Mouse (Mus musculus): ENCODE results near the gene Gm21981. TPM values are rescaled to one million over a fixed set of nuclear protein-coding genes. Genes with fewer than 3 reads are reported as not detected.
A peak's percentile ranks its signal among the peaks of the same experiment; 100 is the strongest.

The Gm21981 gene
- polyA plus RNA-seq, 1 experiment from 2014 or later, result 1.3 TPM

DNA sequence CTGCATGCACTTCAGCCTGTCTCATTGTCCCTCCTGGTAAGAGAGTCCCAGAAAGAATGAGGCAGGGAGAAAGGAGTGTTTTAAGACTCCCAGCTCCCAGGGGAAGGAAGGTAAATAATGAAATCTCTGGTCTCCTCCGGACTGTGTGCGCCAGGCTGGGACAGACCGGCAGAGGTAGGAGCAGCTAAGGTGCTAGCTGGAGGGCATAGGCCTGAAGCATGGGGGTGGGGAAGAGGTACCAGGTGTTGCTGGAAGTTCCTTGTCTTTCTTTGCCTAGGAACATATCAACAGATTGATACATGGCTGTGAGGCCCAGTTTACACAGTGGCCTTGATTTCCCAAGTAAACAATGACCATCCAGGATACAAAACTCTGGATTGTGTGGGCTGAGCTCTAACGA lies 14.7 kb upstream of the Gm21981 start:
- no peak overlapping the region for H3K27ac ChIP-seq (ENCODE audit: low read depth, low read length)
- peaks cover 6% of the 10 kb centered on the region for H3K4me1 ChIP-seq (ENCODE audit: control insufficient read depth, insufficient read depth, low read length)
- no peak overlapping the region for H3K4me3 ChIP-seq (ENCODE audit: low read depth, low read length)
- H3K27me3 ChIP-seq (ENCODE audit: control insufficient read depth, insufficient read depth, low read length), result peaks cover 2% of the 10 kb centered on the region; the same call in 1 of the 2 replicates
- H3K9me3 ChIP-seq (replicated peaks; ENCODE audit: control insufficient read depth, low read length), result no peaks in the 10 kb centered on the region
- 63% methylated on average over 4 of the region's 4 CpGs for WGBS (ENCODE audit: insufficient replicate concordance)
- no peaks in the 10 kb centered on the region for H3K36me3 ChIP-seq (ENCODE audit: control insufficient read depth, insufficient read depth, low read length)
- no peak overlapping the region for H3K9ac ChIP-seq (ENCODE audit: low read depth, low read length)
- no peak overlapping the region for H3K4me2 ChIP-seq
- ATAC-seq (replicated peaks; ENCODE audit: insufficient number of reproducible peaks, low FRiP score, low TSS enrichment), result no peak

DNA sequence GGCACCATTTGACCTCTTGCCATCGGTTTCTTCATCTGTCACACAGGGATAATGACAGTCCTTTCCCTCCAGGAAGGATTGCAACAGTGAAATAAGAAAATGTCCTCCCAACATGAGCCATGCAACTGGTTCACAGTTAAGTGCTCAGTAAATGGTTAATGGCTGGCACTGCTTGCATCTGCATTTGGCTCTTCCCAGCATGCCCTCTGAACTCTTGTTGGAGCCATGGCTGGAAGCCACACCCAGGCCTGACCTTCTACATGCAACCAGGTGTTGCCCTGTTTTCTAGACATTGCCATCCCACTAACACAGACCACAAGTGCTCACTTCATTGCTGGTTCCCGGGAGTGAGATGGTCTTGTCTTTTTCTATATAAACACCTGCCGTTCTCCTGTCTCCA lies 13.7 kb upstream of the Gm21981 start:
- 79% methylated on average over 3 of the region's 3 CpGs for WGBS (ENCODE audit: insufficient replicate concordance)
- no peak overlapping the region for H3K4me3 ChIP-seq (ENCODE audit: low read depth, low read length)
- no peak overlapping the region for H3K9ac ChIP-seq (ENCODE audit: low read depth, low read length)
- peaks cover 6% of the 10 kb centered on the region for H3K4me1 ChIP-seq (ENCODE audit: control insufficient read depth, insufficient read depth, low read length)
- no peaks in the 10 kb centered on the region for H3K9me3 ChIP-seq (replicated peaks; ENCODE audit: control insufficient read depth, low read length)
- no peak for ATAC-seq (replicated peaks; ENCODE audit: insufficient number of reproducible peaks, low FRiP score, low TSS enrichment)
- H3K4me2 ChIP-seq, result no peak overlapping the region
- H3K27me3 ChIP-seq (ENCODE audit: control insufficient read depth, insufficient read depth, low read length), result peaks cover 8% of the 10 kb centered on the region
- no peak overlapping the region for H3K27ac ChIP-seq (ENCODE audit: low read depth, low read length)
- H3K36me3 ChIP-seq (ENCODE audit: control insufficient read depth, insufficient read depth, low read length), result no peaks in the 10 kb centered on the region

DNA sequence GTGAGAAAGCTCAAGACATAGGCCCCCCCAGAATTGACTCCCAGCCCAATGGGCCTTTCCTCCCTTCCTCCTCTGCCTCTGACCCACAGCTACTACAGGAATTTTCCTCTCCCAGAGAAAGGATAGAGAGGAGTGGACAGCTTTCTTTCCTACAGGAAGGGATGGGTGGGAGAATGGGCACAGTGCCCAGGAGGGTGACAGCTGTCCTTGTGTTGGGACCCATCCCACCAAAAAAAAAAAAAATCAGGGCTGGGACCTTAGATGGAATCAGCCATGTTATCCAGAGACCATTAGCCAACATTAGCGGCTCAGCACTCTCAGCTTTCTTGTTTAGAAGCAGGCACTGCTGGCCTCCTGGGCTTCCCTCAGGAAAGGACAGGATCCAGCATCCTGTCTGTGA lies 11.9 kb upstream of the Gm21981 start:
- Histone ChIP-seq H3K27me3 (ENCODE audit: control insufficient read depth, insufficient read depth, low read length) (peaks cover 19% of the 10 kb centered on the region), H3K36me3 (ENCODE audit: control insufficient read depth, insufficient read depth, low read length) (no peaks in the 10 kb centered on the region), H3K9ac (ENCODE audit: low read depth, low read length) (no peak overlapping the region), H3K4me2 (no peak overlapping the region), H3K4me3 (ENCODE audit: low read depth, low read length) (no peak overlapping the region), H3K9me3 (replicated peaks; ENCODE audit: control insufficient read depth, low read length) (no peaks in the 10 kb centered on the region), H3K4me1 (ENCODE audit: control insufficient read depth, insufficient read depth, low read length) (peaks cover 8% of the 10 kb centered on the region), H3K27ac (ENCODE audit: low read depth, low read length) (no peak overlapping the region)
- no peak for ATAC-seq (replicated peaks; ENCODE audit: insufficient number of reproducible peaks, low FRiP score, low TSS enrichment)
- WGBS (ENCODE audit: insufficient replicate concordance), result 44% methylated on average over 1 of the region's 1 CpGs

DNA sequence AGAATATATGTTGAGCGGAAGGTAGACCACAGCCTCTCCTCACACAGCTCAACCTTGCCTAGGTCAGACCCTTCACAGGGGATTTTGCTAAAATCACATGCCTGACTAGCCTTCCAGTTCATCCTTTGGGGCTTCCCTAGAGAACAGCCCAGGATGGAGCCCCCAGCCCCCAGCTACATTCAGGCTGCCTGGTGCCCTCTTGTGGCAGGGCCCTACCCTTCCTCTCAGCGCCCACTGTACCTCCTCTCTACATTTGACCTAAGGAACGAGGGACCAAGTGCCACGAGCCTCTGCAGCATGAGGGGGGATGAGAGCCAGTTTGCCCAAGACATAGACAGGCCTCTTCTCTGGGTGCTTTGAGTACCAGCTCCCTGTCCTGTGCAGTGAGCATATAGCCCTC lies 10.4 kb upstream of the Gm21981 start:
- H3K27me3 ChIP-seq (ENCODE audit: control insufficient read depth, insufficient read depth, low read length), result peaks cover 19% of the 10 kb centered on the region
- H3K4me1 ChIP-seq (ENCODE audit: control insufficient read depth, insufficient read depth, low read length), result peaks cover 8% of the 10 kb centered on the region
- H3K9me3 ChIP-seq (replicated peaks; ENCODE audit: control insufficient read depth, low read length), result no peaks in the 10 kb centered on the region
- no peaks in the 10 kb centered on the region for H3K36me3 ChIP-seq (ENCODE audit: control insufficient read depth, insufficient read depth, low read length)
- ATAC-seq (replicated peaks; ENCODE audit: insufficient number of reproducible peaks, low FRiP score, low TSS enrichment), result no peak
- no peak overlapping the region; the same call in 1 of the 2 replicates for H3K9ac ChIP-seq (ENCODE audit: low read depth, low read length)
- no peak overlapping the region for H3K4me3 ChIP-seq (ENCODE audit: low read depth, low read length)
- WGBS (ENCODE audit: insufficient replicate concordance), result 81% methylated on average over 4 of the region's 4 CpGs
- no peak overlapping the region for H3K4me2 ChIP-seq
- no peak overlapping the region for H3K27ac ChIP-seq (ENCODE audit: low read depth, low read length)

DNA sequence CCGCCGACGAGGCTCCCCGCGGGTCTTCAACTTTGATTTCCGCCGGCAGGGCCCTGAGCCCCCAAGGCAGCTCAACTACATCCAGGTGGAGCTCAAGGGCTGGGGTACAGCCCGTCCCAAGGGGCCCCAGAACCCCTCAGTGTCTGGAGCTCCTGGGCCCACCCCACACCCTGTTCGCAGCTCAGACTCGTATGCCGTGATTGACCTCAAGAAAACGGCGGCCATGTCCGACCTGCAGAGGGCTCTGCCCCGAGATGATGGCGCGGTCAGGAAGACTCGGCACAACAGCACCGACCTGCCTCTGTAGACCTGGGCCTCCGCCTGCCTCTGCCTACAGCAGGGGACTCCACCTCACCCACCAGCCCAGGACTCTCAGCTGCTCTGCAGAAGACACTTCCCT lies 9.3 kb upstream of the Gm21981 start:
- Histone ChIP-seq H3K4me3 (ENCODE audit: low read depth, low read length) (no peak overlapping the region; the same call in 1 of the 2 replicates), H3K4me1 (ENCODE audit: control insufficient read depth, insufficient read depth, low read length) (peaks cover 8% of the 10 kb centered on the region), H3K9ac (ENCODE audit: low read depth, low read length) (no peak overlapping the region), H3K36me3 (ENCODE audit: control insufficient read depth, insufficient read depth, low read length) (no peaks in the 10 kb centered on the region), H3K4me2 (peak overlapping the region; percentile 38), H3K9me3 (replicated peaks; ENCODE audit: control insufficient read depth, low read length) (no peaks in the 10 kb centered on the region), H3K27ac (ENCODE audit: low read depth, low read length) (no peak overlapping the region), H3K27me3 (ENCODE audit: control insufficient read depth, insufficient read depth, low read length) (peaks cover 17% of the 10 kb centered on the region)
- ATAC-seq (replicated peaks; ENCODE audit: insufficient number of reproducible peaks, low FRiP score, low TSS enrichment), result no peak
- WGBS (ENCODE audit: insufficient replicate concordance), result 27% methylated on average over 20 of the region's 20 CpGs

DNA sequence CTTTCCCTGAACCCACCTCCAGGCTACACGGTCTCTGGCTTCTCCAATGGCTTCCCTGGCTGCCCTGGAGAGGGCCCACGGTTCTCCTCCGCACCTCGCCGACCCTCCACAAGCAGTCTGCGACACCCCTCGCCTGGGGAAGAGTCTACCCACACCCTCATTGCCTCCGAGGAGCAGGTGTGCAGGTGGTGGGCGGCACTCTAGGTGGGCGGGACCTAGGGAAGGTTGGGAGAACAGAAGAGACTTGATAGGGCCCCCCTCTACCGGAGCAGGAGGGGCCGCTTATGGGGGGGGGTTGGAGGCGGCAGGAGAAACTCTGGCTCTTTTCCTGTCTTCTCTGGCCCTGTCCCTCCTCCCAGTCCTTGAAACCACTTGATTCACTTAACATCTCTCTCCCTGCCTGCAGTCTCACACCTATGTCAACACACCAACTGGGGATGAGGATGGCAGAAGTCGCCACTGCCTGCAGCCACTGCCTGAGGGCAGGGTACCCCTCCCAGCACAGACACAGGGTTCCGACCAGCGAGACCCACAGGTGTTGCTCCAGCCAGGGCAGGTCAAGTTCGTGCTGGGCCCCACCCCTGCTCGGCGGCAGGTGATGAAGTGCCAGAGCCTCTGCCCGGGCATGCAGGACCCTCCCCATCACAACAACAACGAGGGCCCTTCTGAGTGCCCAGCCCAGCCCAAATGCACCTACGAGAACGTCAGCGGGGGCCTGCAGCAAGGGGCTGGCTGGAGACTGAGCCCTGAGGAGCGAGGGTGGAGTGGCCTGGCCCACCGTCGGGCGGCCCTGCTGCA lies 8.5 kb upstream of the Gm21981 start:
- no peak; the same call in 1 of the 2 replicates for ATAC-seq (replicated peaks; ENCODE audit: insufficient number of reproducible peaks, low FRiP score, low TSS enrichment)
- no peak overlapping the region for H3K27ac ChIP-seq (ENCODE audit: low read depth, low read length)
- peak overlapping the region; percentile 38 for H3K4me2 ChIP-seq
- peaks cover 8% of the 10 kb centered on the region for H3K4me1 ChIP-seq (ENCODE audit: control insufficient read depth, insufficient read depth, low read length)
- 26% methylated on average over 28 of the region's 28 CpGs for WGBS (ENCODE audit: insufficient replicate concordance)
- no peak overlapping the region for H3K4me3 ChIP-seq (ENCODE audit: low read depth, low read length)
- peaks cover 17% of the 10 kb centered on the region for H3K27me3 ChIP-seq (ENCODE audit: control insufficient read depth, insufficient read depth, low read length)
- no peaks in the 10 kb centered on the region for H3K36me3 ChIP-seq (ENCODE audit: control insufficient read depth, insufficient read depth, low read length)
- no peak overlapping the region for H3K9ac ChIP-seq (ENCODE audit: low read depth, low read length)
- no peaks in the 10 kb centered on the region for H3K9me3 ChIP-seq (replicated peaks; ENCODE audit: control insufficient read depth, low read length)

DNA sequence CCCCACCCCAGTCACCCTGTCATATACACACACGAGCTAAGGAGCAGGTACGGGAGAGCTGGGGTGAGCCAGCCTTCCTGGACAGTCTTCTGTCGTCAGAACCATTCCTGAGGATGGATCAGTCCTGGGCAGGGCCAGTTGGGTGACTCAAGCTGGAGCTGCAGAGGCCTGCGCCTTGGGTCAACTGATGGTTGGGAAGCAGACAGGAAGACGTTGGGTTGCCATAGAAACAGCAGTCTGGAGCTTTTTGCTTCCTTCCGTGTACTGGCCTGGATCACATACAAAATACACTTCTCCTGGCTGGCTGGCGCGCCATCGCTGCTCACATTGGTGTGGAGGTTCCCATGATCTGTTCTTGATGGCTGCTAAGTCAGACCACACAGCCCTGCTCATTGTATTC lies 7.5 kb upstream of the Gm21981 start:
- Histone ChIP-seq H3K4me1 (ENCODE audit: control insufficient read depth, insufficient read depth, low read length) (peaks cover 8% of the 10 kb centered on the region), H3K27me3 (ENCODE audit: control insufficient read depth, insufficient read depth, low read length) (peaks cover 17% of the 10 kb centered on the region), H3K27ac (ENCODE audit: low read depth, low read length) (no peak overlapping the region), H3K4me2 (no peak overlapping the region), H3K36me3 (ENCODE audit: control insufficient read depth, insufficient read depth, low read length) (no peaks in the 10 kb centered on the region), H3K9me3 (replicated peaks; ENCODE audit: control insufficient read depth, low read length) (no peaks in the 10 kb centered on the region), H3K4me3 (ENCODE audit: low read depth, low read length) (no peak overlapping the region), H3K9ac (ENCODE audit: low read depth, low read length) (no peak overlapping the region)
- ATAC-seq (replicated peaks; ENCODE audit: insufficient number of reproducible peaks, low FRiP score, low TSS enrichment), result no peak
- WGBS (ENCODE audit: insufficient replicate concordance), result 74% methylated on average over 9 of the region's 9 CpGs

DNA sequence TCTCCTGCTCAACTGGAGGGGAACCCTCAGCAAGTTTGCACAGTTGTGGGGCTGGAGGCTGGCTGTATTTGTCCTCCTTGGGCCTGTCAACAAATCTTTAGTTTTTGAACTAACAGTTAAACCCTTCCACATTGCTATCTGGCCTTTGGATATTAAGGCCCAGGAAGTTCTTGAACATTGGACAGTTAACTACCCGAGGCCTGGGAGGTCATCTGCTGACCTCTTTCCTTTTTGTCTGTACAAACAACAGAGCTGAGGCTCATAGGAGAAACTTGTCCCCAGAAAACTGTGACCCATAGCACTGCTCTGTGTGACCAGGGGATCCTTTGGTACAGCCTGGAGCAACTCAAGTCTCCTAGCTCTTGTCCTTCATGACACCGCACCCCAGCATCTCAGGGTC lies 4.8 kb upstream of the Gm21981 start:
- peaks cover 13% of the 10 kb centered on the region for H3K4me1 ChIP-seq (ENCODE audit: control insufficient read depth, insufficient read depth, low read length)
- WGBS (ENCODE audit: insufficient replicate concordance), result 77% methylated on average over 2 of the region's 2 CpGs
- no peak overlapping the region for H3K4me3 ChIP-seq (ENCODE audit: low read depth, low read length)
- H3K27ac ChIP-seq (ENCODE audit: low read depth, low read length), result no peak overlapping the region
- no peaks in the 10 kb centered on the region for H3K36me3 ChIP-seq (ENCODE audit: control insufficient read depth, insufficient read depth, low read length)
- no peak for ATAC-seq (replicated peaks; ENCODE audit: insufficient number of reproducible peaks, low FRiP score, low TSS enrichment)
- H3K4me2 ChIP-seq, result no peak overlapping the region
- H3K9me3 ChIP-seq (replicated peaks; ENCODE audit: control insufficient read depth, low read length), result no peaks in the 10 kb centered on the region
- peaks cover 22% of the 10 kb centered on the region for H3K27me3 ChIP-seq (ENCODE audit: control insufficient read depth, insufficient read depth, low read length)
- H3K9ac ChIP-seq (ENCODE audit: low read depth, low read length), result no peak overlapping the region

DNA sequence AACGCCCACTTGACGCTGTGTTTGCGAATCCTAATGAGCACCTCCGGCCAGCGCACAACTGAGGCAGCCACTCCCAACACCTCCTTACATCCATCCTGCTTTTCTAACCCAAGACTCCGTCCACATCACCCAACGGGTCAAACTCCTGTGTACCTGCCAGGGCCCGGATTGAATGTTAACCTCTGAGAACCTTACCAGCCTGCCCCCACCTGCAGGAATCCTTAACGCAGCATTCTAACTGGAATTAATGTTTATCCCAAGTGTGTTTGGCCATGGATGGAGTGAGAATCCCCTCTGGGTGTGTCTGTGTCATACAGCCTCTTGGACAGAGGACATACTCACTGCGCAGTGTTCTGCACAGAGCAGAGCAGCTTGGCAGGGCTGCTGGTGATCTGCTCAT lies 3.9 kb upstream of the Gm21981 start:
- Histone ChIP-seq H3K4me2 (no peak overlapping the region), H3K27ac (ENCODE audit: low read depth, low read length) (no peak overlapping the region), H3K27me3 (ENCODE audit: control insufficient read depth, insufficient read depth, low read length) (peaks cover 20% of the 10 kb centered on the region), H3K4me1 (ENCODE audit: control insufficient read depth, insufficient read depth, low read length) (peaks cover 18% of the 10 kb centered on the region), H3K36me3 (ENCODE audit: control insufficient read depth, insufficient read depth, low read length) (no peaks in the 10 kb centered on the region), H3K9me3 (replicated peaks; ENCODE audit: control insufficient read depth, low read length) (no peaks in the 10 kb centered on the region), H3K4me3 (ENCODE audit: low read depth, low read length) (no peak overlapping the region), H3K9ac (ENCODE audit: low read depth, low read length) (no peak overlapping the region)
- 84% methylated on average over 10 of the region's 10 CpGs for WGBS (ENCODE audit: insufficient replicate concordance)
- no peak for ATAC-seq (replicated peaks; ENCODE audit: insufficient number of reproducible peaks, low FRiP score, low TSS enrichment)
